Mouse (Mus musculus): ENCODE results near the gene Fer.

The Fer gene

GRCm38 (mm10) chr17:63878889-63879288 is 16.0 kb downstream of the Fer start:
- no peak for DNase-seq

GRCm38 (mm10) chr17:63880009-63880408 is 17.1 kb downstream of the Fer start:
- DNase-seq = no peak

GRCm38 (mm10) chr17:63886988-63887387 is 24.1 kb downstream of the Fer start:
- DNase-seq = no peak

DNA sequence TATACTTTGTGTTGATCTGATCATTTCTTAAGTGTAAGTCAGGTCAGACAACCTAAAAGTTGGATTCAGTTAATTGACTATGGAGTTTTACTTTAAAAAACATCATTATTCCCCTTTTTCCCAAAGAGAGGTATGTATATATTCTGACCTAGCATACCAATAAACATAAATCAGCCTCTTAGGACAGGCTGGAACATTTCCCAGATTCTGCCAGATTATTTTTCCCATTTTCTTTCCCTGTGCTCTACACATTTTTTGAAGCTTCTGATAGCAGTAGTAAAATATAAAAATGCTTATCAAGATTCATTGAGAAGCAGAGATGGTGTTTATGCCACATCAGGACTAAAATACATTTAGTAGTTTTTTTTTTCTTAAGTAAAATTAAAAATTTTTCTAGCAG is 27.7 kb downstream of the Fer start:
- DNase-seq = no peak

DNA sequence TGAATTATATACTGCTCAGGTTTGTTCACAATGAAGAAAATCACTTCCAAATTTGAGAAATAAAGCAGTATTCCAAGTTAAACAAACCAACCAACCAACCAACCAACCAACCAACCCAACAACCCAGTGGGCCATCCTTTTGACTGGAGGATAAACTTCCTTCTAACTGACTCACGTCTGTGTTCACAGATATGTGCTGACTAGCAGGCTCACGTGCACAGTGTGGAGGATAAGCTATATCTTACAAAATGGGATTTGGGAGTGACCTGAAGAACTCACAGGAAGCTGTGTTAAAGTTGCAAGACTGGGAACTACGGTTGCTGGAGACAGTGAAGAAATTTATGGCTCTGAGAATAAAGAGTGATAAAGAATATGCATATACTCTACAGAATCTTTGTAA is 33.0 kb downstream of the Fer start:
- DNase-seq = no peak

DNA sequence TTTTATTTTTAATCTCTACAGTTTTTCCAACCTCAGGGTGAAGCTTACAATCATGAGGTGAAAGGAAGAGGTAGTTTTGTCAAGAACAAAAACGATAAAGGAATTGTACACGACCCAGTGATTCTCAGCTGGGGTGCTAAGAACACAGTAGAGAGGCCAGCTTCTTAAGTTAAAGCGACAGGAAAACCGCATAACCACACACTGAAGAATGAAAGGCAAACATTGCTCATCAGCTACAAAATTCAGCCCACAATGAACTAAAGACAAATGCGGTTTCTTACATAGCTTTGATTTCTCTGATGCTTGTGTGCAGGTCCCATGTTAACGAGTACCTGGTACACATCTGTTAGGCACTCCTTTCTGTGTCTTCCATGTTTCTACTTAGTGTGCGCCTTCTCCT is 34.2 kb downstream of the Fer start:
- no peak for DNase-seq

GRCm38 (mm10) chr17:63909297-63909696 is 46.4 kb downstream of the Fer start:
- no peak for DNase-seq

- no peak for DNase-seq
Observed at GRCm38 (mm10) chr17:63921601-63922203, 58.8 kb downstream of the Fer start.

- no peak for DNase-seq
Observed at GRCm38 (mm10) chr17:63925581-63925980, 62.7 kb downstream of the Fer start.

- DNase-seq = no peak
Observed at GRCm38 (mm10) chr17:63930634-63931033, 67.8 kb downstream of the Fer start.

- no peak for DNase-seq
Observed at GRCm38 (mm10) chr17:63931556-63931955, 68.7 kb downstream of the Fer start.

DNA sequence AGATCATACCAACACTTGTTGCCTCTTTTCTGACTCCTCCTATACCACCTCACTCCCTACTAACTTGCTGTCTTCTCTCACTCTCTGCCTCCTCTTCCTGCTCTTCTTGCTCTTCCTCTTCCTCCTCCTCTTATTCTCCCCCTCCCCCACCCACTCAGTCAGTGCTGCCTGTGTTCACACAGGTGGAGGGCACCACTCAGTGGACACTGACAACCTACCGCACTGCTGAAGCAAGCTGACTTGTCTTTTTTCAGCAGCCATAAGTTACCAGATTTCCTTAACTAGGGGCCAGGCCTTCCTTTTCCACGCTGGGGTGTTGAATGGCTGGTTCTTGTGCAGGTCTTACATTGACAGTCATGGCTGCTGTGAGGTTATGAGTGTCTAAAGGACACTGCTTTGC is 72.5 kb downstream of the Fer start:
- DNase-seq = no peak

- DNase-seq = no peak
Observed at GRCm38 (mm10) chr17:63937886-63938285, 75.0 kb downstream of the Fer start.

- DNase-seq = no peak
Observed at GRCm38 (mm10) chr17:63946772-63947171, 83.9 kb downstream of the Fer start.

GRCm38 (mm10) chr17:63948811-63949210 is 85.9 kb downstream of the Fer start:
- DNase-seq = no peak

- DNase-seq = no peak
Observed at GRCm38 (mm10) chr17:63951436-63951835, 88.6 kb downstream of the Fer start.

- DNase-seq = no peak
Observed at GRCm38 (mm10) chr17:63967091-63967490, 104.2 kb downstream of the Fer start.

- DNase-seq = no peak
Observed at GRCm38 (mm10) chr17:63969448-63969847, 106.6 kb downstream of the Fer start.

GRCm38 (mm10) chr17:63970239-63970638 is 107.4 kb downstream of the Fer start:
- no peak for DNase-seq

GRCm38 (mm10) chr17:63970939-63971338 is 108.1 kb downstream of the Fer start:
- DNase-seq = no peak

DNA sequence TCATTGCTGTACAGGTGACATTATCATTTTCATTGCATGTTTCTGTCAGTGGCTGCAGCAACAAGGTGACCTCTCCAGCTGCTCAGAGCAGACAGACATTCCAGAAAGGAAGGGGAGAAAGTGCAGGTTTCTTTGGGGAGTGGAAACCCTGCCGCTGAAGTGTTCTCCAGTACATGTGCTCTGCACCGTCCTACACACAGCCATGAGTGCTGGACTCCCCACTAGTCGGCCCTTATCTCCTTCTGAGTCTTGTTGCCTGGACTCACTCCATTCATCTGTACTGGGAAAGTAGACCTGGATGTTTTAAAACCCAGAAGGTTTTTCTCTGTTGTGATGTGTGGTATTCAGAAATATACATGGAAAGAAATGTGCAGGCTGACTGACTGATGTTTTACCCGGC is 109.3 kb downstream of the Fer start:
- no peak for DNase-seq

DNA sequence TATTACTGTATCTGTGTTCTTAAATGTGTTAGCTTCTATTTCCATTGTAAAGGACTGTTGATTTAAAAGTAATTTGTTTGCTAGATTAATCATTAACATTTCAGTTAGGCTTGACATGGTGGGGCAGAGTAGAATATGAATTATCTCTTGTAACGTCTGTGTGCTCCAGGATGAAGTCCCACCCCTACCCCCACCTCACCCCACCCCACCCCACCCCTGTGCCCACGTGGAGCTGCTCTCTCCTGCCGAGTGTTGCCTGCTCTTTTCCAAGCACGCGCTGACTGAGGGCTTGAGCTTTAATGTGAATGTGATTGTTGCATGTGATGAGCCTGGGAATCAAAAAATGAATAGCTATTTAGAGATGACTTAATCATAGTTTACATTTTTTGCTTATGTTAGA is 110.9 kb downstream of the Fer start:
- DNase-seq = no peak

GRCm38 (mm10) chr17:63974253-63974652 is 111.4 kb downstream of the Fer start:
- DNase-seq = no peak

GRCm38 (mm10) chr17:63978794-63979571 is 116.1 kb downstream of the Fer start:
- no peak for DNase-seq

DNA sequence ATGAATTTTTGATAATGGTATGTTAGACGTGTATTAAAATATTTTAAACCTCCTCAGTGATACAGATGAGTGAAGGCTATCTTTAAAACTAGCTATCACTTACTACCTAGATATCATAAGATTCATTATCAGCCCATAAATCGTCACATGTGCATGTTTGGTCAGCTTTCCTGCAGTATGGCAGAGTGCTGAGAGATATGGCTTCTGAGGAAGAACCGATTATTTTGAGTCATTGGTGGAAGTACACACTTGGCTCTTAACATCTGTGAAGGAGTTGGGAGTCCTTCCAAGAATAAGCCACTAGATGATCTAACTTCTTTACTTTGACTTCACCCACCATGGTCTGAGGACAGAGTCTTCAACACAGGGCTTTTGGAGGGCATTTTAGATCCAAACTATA is 117.3 kb downstream of the Fer start:
- DNase-seq = no peak
